In the genomic region with DNA sequence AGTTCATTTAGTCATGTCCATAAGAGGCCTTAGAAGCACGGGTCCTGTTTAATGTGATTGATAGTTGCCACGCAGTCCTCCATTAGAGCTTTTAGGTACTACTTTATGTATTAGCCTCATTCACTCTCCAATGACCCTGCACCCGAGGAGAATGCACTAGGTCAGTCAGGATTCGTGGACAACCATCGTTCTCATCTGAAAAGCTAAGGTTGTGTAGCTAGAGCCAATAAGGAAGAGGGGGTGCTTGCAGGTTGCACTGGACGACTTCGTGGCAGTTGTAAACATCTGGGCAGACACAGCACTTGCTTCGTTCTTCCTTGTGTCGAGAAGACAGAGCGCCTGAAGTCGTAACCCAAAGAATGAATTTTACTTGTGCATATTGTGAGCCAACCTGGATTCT, we compare ENCODE assay signal across 8 mouse cellular contexts. TPM values are rescaled to one million over a fixed set of nuclear protein-coding genes. Genes with fewer than 3 reads are reported as not detected.
A peak's percentile ranks its signal among the peaks of the same experiment; 100 is the strongest.
DNase-seq lines count a peak whose midpoint lies in the region; ATAC-seq and TF ChIP-seq lines count a peak whose summit lies in the region.

No protein-coding gene starts in this region.

- TF ChIP-seq POLR2A in limb, embryonic 14.5 days (IDR thresholded peaks at IDR 0.05; ENCODE audit: borderline replicate concordance, extremely low read depth, insufficient read depth, insufficient read length), result no peak

- 5% methylated on average over 11 of the region's 11 CpGs for WGBS in heart, embryonic 11.5 days (ENCODE audit: insufficient replicate concordance)
- 2% methylated on average over 11 of the region's 11 CpGs for WGBS in forebrain, embryonic 14.5 days
- 2% methylated on average over 11 of the region's 11 CpGs for WGBS in limb, embryonic 14.5 days
- 2% methylated on average over 11 of the region's 11 CpGs for WGBS in neural tube, embryonic 14.5 days

- H3K4me2 ChIP-seq in heart, embryonic 11.5 days, result peak overlapping the region; percentile 94
- H3K4me2 ChIP-seq in forebrain, embryonic 14.5 days (ENCODE audit: low read length), result peak overlapping the region; percentile 92
- H3K4me2 ChIP-seq in limb, embryonic 14.5 days (replicated peaks; ENCODE audit: low read depth, low read length, severe bottlenecking), result peak overlapping the region; percentile 95
- peak overlapping the region; percentile 59 for H3K4me2 ChIP-seq in neural tube, embryonic 14.5 days (ENCODE audit: low read depth, low read length)

- no peaks in the 10 kb centered on the region for H3K9me3 ChIP-seq in heart, embryonic 11.5 days (replicated peaks; ENCODE audit: control insufficient read depth, low read length)
- H3K9me3 ChIP-seq in forebrain, embryonic 14.5 days (replicated peaks; ENCODE audit: control insufficient read depth, low read length), result no peaks in the 10 kb centered on the region
- H3K9me3 ChIP-seq in limb, embryonic 14.5 days (ENCODE audit: control insufficient read depth, low read length), result no peaks in the 10 kb centered on the region
- no peaks in the 10 kb centered on the region for H3K9me3 ChIP-seq in neural tube, embryonic 14.5 days (ENCODE audit: control insufficient read depth, low read length)

- H3K27ac ChIP-seq in heart, embryonic 11.5 days (ENCODE audit: low read depth, low read length), result peak overlapping the region; percentile 90
- H3K27ac ChIP-seq in forebrain, embryonic 14.5 days (ENCODE audit: low read depth, low read length), result peak overlapping the region; percentile 95
- peak overlapping the region; percentile 96 for H3K27ac ChIP-seq in limb, embryonic 14.5 days (replicated peaks; ENCODE audit: low read depth, low read length)
- peak overlapping the region; percentile 94 for H3K27ac ChIP-seq in neural tube, embryonic 14.5 days (ENCODE audit: low read depth, low read length)

- peak overlapping the region; percentile 100 for H3K4me3 ChIP-seq in heart, embryonic 11.5 days (ENCODE audit: low read depth, low read length)
- H3K4me3 ChIP-seq in forebrain, embryonic 14.5 days (ENCODE audit: low read depth, low read length), result peak overlapping the region; percentile 100
- H3K4me3 ChIP-seq in limb, embryonic 14.5 days (replicated peaks; ENCODE audit: low read length), result peak overlapping the region; percentile 98
- peak overlapping the region; percentile 100 for H3K4me3 ChIP-seq in neural tube, embryonic 14.5 days (ENCODE audit: low read depth, low read length)

- no peak for ATAC-seq in heart, embryonic 11.5 days (replicated peaks; ENCODE audit: insufficient number of reproducible peaks, low FRiP score, low TSS enrichment)
- ATAC-seq in forebrain, embryonic 14.5 days, result peak; percentile 11; the same call in 1 of the 2 replicates
- ATAC-seq in limb, embryonic 14.5 days (ENCODE audit: low FRiP score, low read depth), result no peak
- ATAC-seq in neural tube, embryonic 14.5 days (ENCODE audit: low read depth), result no peak

- peaks cover 20% of the 10 kb centered on the region for H3K4me1 ChIP-seq in heart, embryonic 11.5 days (ENCODE audit: control insufficient read depth, insufficient read depth, low read length)
- peaks cover 17% of the 10 kb centered on the region for H3K4me1 ChIP-seq in forebrain, embryonic 14.5 days (ENCODE audit: control insufficient read depth, insufficient read depth, low read length)
- peaks cover 6% of the 10 kb centered on the region; the same call in 1 of the 2 replicates for H3K4me1 ChIP-seq in limb, embryonic 14.5 days (ENCODE audit: control insufficient read depth, insufficient read depth, low read length)
- peaks cover 31% of the 10 kb centered on the region for H3K4me1 ChIP-seq in neural tube, embryonic 14.5 days (ENCODE audit: control insufficient read depth, insufficient read depth, low read length)

- no peak for DNase-seq in heart, postnatal 4 days
- DNase-seq in MEL-GATA-1-ER (ENCODE audit: extremely low read depth, low read depth), result peak; percentile 42
- DNase-seq in forebrain, embryonic 14.5 days (ENCODE audit: low spot score), result peak; percentile 12
- no peak for DNase-seq in limb, embryonic 14.5 days (ENCODE audit: low spot score)
- DNase-seq in MN1 (ENCODE audit: low spot score), result no peak
- DNase-seq in c-Kit-positive CD71-positive TER-119-positive erythroid progenitor cells, embryonic 14.5 days (ENCODE audit: low spot score), result no peak

- H3K36me3 ChIP-seq in heart, embryonic 11.5 days (ENCODE audit: control insufficient read depth, insufficient read depth, low read length), result no peaks in the 10 kb centered on the region
- H3K36me3 ChIP-seq in forebrain, embryonic 14.5 days (ENCODE audit: control insufficient read depth, insufficient read depth, low read length), result no peaks in the 10 kb centered on the region
- no peaks in the 10 kb centered on the region for H3K36me3 ChIP-seq in limb, embryonic 14.5 days (ENCODE audit: control insufficient read depth, insufficient read depth, low read length)
- no peaks in the 10 kb centered on the region for H3K36me3 ChIP-seq in neural tube, embryonic 14.5 days (ENCODE audit: control insufficient read depth, insufficient read depth, low read length)

- no peaks in the 10 kb centered on the region for H3K27me3 ChIP-seq in heart, embryonic 11.5 days (ENCODE audit: control insufficient read depth, insufficient read depth, low read length)
- no peaks in the 10 kb centered on the region for H3K27me3 ChIP-seq in forebrain, embryonic 14.5 days (replicated peaks; ENCODE audit: control insufficient read depth, insufficient read depth, low read length)
- no peaks in the 10 kb centered on the region for H3K27me3 ChIP-seq in limb, embryonic 14.5 days (ENCODE audit: control insufficient read depth, insufficient read depth, low read length)
- peaks cover 3% of the 10 kb centered on the region; the same call in 1 of the 2 replicates for H3K27me3 ChIP-seq in neural tube, embryonic 14.5 days (ENCODE audit: control insufficient read depth, insufficient read depth, low read length)

- H3K9ac ChIP-seq in heart, embryonic 11.5 days (ENCODE audit: low read depth, low read length), result peak overlapping the region; percentile 95
- H3K9ac ChIP-seq in forebrain, embryonic 14.5 days (ENCODE audit: low read length), result peak overlapping the region; percentile 95
- H3K9ac ChIP-seq in limb, embryonic 14.5 days (ENCODE audit: low read depth, low read length, severe bottlenecking), result peak overlapping the region; percentile 95
- peak overlapping the region; percentile 92 for H3K9ac ChIP-seq in neural tube, embryonic 14.5 days (replicated peaks; ENCODE audit: low read depth, low read length)

RNA-seq across cellular contexts. Expression of a gene that starts 0.7 kb away (rescaled TPM):
- 37.6 and 39.7 TPM in 2 replicates for polyA plus RNA-seq in heart, embryonic 11.5 days (2014; fragmentation: Nextera tagmentation; extraction: Ambion mirVana)
- 10 to 100 TPM; 60.6 to 60.8 TPM for total RNA-seq in heart, postnatal 4 days (2021)
- polyA plus RNA-seq in forebrain, embryonic 14.5 days (2014; fragmentation: Nextera tagmentation; extraction: Ambion mirVana), result 25.8 and 32.3 TPM in 2 replicates
- 48.6 and 51.6 TPM in 2 replicates for polyA plus RNA-seq in limb, embryonic 14.5 days (2012; rRNA removed)
- polyA plus RNA-seq in limb, embryonic 14.5 days (2014; fragmentation: Nextera tagmentation; extraction: Ambion mirVana), result 65.3 and 67.6 TPM in 2 replicates
- 38.8 and 52.1 TPM in 2 replicates for polyA plus RNA-seq in neural tube, embryonic 14.5 days (2014; fragmentation: Nextera tagmentation; extraction: Ambion mirVana)

RNA-seq across cellular contexts. Expression of a gene that starts 1.5 kb away (rescaled TPM):
- 28.9 and 30.6 TPM in 2 replicates for polyA plus RNA-seq in heart, embryonic 11.5 days (2014; fragmentation: Nextera tagmentation; extraction: Ambion mirVana)
- total RNA-seq in heart, postnatal 4 days (2021), result 10 to 100 TPM; 38.8 to 49.5 TPM
- 29.1 and 36.3 TPM in 2 replicates for polyA plus RNA-seq in forebrain, embryonic 14.5 days (2014; fragmentation: Nextera tagmentation; extraction: Ambion mirVana)
- polyA plus RNA-seq in limb, embryonic 14.5 days (2012; rRNA removed), result 64.2 and 66.4 TPM in 2 replicates
- polyA plus RNA-seq in limb, embryonic 14.5 days (2014; fragmentation: Nextera tagmentation; extraction: Ambion mirVana), result 41.6 and 44.3 TPM in 2 replicates
- polyA plus RNA-seq in neural tube, embryonic 14.5 days (2014; fragmentation: Nextera tagmentation; extraction: Ambion mirVana), result 53.1 and 60.3 TPM in 2 replicates

RNA-seq across cellular contexts. Expression of a gene that starts 49.5 kb away (rescaled TPM):
- 62.7 and 63.7 TPM in 2 replicates for polyA plus RNA-seq in heart, embryonic 11.5 days (2014; fragmentation: Nextera tagmentation; extraction: Ambion mirVana)
- total RNA-seq in heart, postnatal 4 days (2021), result 10 to 100 TPM; 15.9 to 17.6 TPM
- polyA plus RNA-seq in forebrain, embryonic 14.5 days (2014; fragmentation: Nextera tagmentation; extraction: Ambion mirVana), result 255 and 273 TPM in 2 replicates
- 76.7 and 80.3 TPM in 2 replicates for polyA plus RNA-seq in limb, embryonic 14.5 days (2012; rRNA removed)
- polyA plus RNA-seq in limb, embryonic 14.5 days (2014; fragmentation: Nextera tagmentation; extraction: Ambion mirVana), result 95.9 and 98.3 TPM in 2 replicates
- 298 and 351 TPM in 2 replicates for polyA plus RNA-seq in neural tube, embryonic 14.5 days (2014; fragmentation: Nextera tagmentation; extraction: Ambion mirVana)

Comparison
In these comparisons a context has a peak if more than half of its experiments do, and no peak if none do; other contexts are left out.
1. DNase-seq: peak in MEL-GATA-1-ER (single experiment) and forebrain, embryonic 14.5 days (single experiment); none in heart, postnatal 4 days (single experiment), limb, embryonic 14.5 days (single experiment), MN1 (single experiment) and c-Kit-positive CD71-positive TER-119-positive erythroid progenitor cells, embryonic 14.5 days (single experiment).
2. Peak in every context shown above with its lines, with median percentiles within 50 percentile points of each other: H3K27ac ChIP-seq, H3K4me2 ChIP-seq, H3K4me3 ChIP-seq and H3K9ac ChIP-seq.